Mouse (Mus musculus) thymus, adult 2 months (tissue): Measurements from ENCODE around the gene Yjefn3.

Experiments
- CTCF ChIP-seq: fragments of 200-500 bp; IDR thresholded peaks from 2 replicates; pipeline ENCODE4 v1.5.1; 2012; ENCODE audit warnings: mild to moderate bottlenecking, control low read depth, low read length, moderate library complexity, borderline replicate concordance; ENCODE audit not compliant: control insufficient read depth, poor library complexity, insufficient read depth; ENCODE audit errors: extremely low read depth
- POLR2A ChIP-seq: fragments of 200-500 bp; IDR thresholded peaks from 2 replicates; pipeline ENCODE4 v1.6.1; 2012; ENCODE audit warnings: mild to moderate bottlenecking, low read length, control low read depth, moderate library complexity; ENCODE audit not compliant: control insufficient read depth, poor library complexity, insufficient read depth; ENCODE audit errors: extremely low read depth

DNA sequence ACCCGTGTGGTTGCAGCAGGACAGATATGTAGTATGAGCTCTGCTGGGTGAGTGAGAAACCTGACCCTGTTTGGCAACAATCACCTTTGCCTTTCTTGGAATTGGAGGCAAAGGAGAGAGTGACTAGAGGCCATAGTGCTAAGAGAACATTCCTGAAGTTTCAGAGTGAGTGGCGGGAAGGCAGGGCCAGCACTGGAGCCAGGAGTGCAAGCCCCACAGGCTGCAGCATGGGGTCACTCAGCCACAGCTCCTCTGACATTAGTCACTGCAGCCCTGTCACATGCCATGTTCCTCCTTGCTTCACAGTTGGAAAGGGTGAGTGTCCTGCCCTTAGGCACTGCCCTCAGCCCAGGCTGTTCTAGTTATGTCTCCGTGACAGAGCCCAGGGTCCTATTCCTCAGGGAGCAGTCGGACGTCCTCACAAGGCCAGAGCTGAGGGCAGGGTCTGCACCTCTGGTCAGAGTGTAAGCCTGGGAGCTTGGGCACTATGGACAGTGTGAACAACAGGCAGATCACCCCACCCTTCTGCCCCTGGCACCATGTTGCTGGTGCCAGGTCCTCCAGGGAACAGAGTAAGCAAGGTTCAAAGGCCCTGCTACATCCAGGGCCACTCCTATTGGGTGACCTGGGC lies 34.7 kb downstream of the Yjefn3 start:
- no peak for TF ChIP-seq POLR2A
- no peak for TF ChIP-seq CTCF
